11 mouse cellular contexts compared by ENCODE assay signal in the genomic region with DNA sequence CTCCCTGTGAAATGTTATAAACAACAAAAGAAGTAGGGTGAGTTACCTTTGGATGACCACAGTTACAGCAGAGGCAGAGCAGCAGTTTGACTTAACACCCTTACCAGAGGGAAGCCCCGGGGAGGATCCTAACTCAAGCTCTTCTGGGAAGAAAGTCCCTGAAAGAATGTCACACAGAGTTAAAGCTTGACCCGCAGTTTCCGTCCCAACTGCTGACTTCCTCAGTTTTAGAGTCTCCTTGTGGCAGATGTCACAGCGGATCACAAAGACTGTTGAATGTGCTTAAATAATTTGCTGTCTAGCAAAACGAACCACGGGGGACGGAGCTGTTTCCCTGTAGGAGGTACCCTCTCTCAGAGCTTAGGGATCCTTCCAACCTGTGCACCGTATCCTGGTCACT.
DNase-seq lines count a peak whose midpoint lies in the region; ATAC-seq lines count a peak whose summit lies in the region.
"Had no signal": no experiment of that assay in that cellular context is flagged by ENCODE, and none has a peak within 500 bp of the region (broad histone marks: within the 10 kb centered on the region; RNA-seq: fewer than 3 reads in every experiment).

No protein-coding gene starts in this region.

- H3K27me3 ChIP-seq in splenic B cell, adult 2 months (ENCODE audit: control insufficient read depth, insufficient read depth, low read length, poor library complexity, severe bottlenecking): no peaks in the 10 kb centered on the region
- H3K27me3 ChIP-seq: heart, embryonic 13.5 days had no signal

- peak; percentile 35 to 62; a peak in 2 of 4 replicates for ATAC-seq in hematopoietic stem cell, adult 5-6 weeks (replicated peaks in 1 of 2; ENCODE audit: insufficient read depth in 1 of 2, low FRiP score in 2 of 2, low TSS enrichment in 1 of 2, low read depth in 1 of 2, poor library complexity in 2 of 2, severe bottlenecking in 2 of 2)
- ATAC-seq: forebrain, embryonic 16.5 days had no signal

- peak; percentile 15 for DNase-seq in layer of hippocampus, adult 11-12 months (ENCODE audit: low spot score)
- no peak for DNase-seq in layer of hippocampus, adult 9-10 months (ENCODE audit: low spot score)
- peak; percentile 20 to 49 for DNase-seq in kidney, postnatal 4 days
- DNase-seq in splenic B cell, adult 2 months (ENCODE audit: low read depth, low spot score): peak; percentile 18
- DNase-seq in retina, postnatal 1 day: no peak
- no peak for DNase-seq in cerebellum, adult 18-20 months
- DNase-seq in cerebellum, adult 11-12 months: no peak
- DNase-seq: cerebellum, postnatal 36 days had no signal

- H3K36me3 ChIP-seq in splenic B cell, adult 2 months (ENCODE audit: control insufficient read depth, insufficient read depth, low read length, poor library complexity, severe bottlenecking): no peaks in the 10 kb centered on the region
- H3K36me3 ChIP-seq: heart, embryonic 13.5 days had no signal

Comparison
In these comparisons a context has a peak if more than half of its experiments do, and no peak if none do; other contexts are left out.
1. DNase-seq: peak in layer of hippocampus, adult 11-12 months (single experiment), kidney, postnatal 4 days (2 of 2) and splenic B cell, adult 2 months (single experiment); none in layer of hippocampus, adult 9-10 months (single experiment), retina, postnatal 1 day (single experiment), cerebellum, adult 18-20 months (0 of 2) and cerebellum, adult 11-12 months (single experiment).